Mouse (Mus musculus) retina, postnatal 1 day (tissue): ENCODE results near the gene 1600014C10Rik.

Source experiments
- DNase-seq: peaks from one replicate; pipeline ENCODE4 v3.0.0-alpha.2; 2012

The 1600014C10Rik gene

DNA sequence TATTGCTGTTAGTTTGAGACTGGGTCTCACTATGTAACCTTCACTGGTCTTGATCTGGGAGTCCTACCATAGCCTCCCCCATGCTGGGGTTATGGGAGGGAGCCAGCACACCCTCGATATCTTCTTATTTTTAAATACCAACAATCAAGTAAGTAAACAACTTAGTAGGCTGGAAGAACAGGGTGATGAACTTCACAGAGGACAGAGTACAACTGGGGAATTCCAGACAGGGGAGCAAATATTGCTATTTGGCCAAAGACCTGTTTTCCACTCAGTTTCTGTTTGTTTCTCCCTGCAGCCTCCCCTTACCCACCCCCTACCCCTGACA, 1.4 kb downstream of the 1600014C10Rik start:
- no peak for DNase-seq

DNA sequence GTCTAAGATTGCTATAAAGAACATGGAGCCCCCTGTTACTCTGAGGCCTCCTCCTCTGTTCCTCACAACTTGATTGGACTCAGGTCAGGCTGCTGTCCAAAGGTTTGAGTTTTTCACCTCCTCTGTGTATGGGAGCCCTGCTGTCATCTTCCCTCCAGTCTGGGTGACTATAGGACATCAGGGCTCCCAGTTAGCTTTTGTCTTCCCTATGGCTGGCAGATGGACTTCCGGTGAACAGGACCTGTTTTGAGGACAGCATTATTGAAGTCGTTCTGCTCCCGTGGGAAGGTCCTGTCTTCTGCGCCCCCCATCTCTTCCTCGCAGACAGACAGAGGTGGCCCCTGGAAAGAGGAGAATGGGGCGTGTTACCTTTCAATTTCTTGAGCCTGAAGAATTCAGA, 1.8 kb downstream of the 1600014C10Rik start:
- DNase-seq: no peak

DNA sequence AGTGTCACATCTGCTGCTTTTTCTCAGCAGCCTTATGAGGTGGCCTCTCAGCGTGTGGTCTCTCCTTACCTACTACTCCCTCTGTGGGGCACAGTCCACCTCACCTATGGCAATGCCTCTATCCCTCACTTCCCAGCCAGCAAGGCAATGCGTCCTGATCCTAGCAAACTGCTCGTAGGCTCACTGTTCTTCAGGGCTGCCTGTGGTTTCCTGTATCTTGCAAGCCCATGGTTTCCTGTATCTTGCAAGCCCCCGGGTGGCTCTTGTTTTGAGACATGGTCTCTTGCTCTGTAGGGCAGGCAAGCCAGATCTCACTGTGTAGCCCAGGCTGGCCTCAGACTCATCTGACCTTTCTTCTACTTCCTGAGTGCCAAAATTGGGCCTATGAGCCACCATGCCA, 3.8 kb downstream of the 1600014C10Rik start:
- no peak for DNase-seq

DNA sequence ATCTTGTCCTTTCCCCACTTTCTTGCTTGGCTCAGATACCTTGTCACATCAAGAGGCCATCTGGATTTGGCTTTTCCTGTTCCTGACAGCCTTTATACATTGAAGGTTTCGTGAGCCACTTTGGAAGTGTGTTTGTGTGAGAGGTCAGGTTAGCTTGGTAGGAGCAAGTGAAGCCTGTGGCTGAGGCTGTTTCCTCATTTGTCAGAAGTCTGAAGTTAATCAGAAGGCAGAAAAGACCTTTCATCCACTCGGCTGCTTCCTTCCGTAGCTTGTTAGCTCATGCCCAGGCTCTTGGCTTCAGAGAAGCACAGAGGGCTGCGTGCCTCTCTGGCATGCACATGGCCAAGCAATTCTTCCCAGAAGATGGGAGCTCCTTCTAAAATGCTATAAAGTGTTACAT, 4.8 kb downstream of the 1600014C10Rik start:
- no peak for DNase-seq

DNA sequence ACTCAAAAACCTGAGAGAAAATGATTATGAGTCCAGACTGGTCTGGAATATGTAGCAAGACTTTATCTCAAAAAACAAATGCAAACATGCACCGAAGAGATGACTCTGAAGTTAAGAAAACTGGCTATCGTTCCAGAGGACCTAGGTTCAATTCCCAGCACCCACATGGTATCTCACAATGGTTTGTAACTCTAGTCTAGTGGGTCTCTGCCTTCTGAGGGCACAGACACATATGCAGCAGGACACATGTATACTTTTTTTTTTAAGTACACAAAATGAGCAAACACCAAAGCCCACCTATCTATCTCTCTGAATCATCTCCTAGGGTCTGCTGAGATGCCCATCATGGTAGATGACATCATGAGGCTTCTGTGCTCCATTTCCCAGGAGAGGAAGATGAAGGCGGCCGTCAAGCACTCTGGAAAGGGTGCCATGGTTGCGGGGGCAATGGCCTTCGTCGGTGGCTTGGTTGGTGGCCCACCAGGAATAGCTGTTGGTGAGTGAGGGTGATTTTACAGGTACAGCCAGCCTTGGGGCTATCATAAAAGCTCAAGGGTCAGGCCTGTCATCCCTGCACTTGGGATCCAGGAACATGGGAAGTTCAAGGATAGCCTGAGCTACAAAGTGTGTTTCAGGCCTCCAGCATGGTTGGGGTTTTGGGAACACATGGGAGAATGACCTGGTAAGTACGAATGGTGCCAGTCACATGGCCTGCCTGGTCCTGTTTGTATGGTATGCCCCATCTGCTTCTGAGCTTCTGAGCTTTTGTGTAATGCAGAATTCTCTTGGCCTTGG, 5.5 kb downstream of the 1600014C10Rik start:
- no peak for DNase-seq

DNA sequence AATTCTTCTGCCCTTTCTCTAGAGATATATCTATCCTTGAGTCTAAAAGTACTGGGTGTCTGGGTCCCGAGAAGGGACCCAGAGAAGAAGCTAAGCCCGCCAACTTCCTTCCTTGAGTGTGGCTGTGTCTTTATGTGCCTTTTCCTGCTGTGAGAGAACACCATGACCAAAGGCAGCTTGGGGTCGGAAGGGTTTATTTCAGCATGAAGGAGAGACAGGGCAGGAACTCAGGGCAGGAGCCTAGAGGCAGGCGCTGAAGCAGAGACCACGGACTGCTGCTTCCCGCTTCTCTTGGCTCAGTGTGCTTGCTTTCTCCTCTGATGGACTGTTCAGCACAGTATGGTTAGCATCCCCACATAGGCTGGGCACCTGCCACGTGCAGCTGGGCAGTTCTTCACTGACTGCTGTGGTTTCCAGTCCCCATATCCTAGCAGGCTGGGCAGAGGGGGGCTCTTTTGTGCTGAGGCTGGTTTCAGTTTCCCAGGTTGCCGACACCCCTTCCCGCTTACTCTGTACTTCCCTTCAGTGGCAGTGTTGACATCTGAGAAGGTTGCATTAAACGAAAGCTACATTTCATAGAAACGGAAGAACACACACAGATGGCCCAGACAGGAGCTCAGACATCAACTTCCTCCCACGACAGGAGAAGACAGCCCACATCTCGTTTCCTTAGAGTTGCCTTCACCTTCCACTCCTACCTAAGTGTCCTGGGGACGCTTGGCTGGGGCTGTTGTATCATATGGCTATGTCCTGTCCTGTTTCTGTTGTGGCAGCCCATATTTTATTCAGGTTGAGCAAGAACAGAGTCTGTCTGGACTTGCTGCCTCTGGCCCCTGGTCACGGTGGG, 6.3 kb downstream of the 1600014C10Rik start:
- DNase-seq: no peak

DNA sequence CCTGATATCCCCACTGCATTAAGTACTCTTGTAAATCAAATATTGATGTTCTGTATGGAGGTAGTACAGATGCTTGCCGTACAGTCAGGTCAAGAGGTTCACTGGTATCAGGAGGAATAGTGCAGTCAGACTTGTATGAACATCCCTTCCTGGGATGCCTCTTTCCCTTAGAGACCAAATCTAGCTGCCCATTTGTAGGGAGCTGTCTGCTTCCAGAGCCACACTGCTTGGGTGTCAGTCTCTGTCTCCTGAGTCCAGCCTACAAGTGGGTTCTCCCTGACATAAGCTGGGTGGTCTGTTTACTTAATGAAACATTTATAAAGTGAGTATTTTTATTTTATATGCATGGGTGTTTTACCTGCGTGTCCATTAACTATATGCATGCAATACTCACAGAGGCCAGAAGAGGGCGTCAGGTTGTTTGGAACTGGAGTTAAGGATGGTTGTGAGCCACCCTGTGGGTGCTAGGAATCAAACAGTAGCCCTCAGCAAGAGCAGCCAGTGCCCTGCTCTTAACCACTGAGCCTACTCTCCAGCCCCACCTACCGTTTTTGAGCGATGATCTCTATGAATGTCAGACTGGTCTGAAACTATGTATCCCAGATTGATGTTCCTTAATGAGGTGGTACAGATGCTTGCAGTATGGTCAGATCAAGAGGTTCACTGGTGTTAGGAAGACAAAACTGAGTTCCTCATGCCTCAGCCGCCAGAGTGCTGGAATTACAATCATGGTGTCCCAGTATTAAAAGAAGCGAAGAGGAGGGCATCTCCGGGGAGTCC, 7.2 kb downstream of the 1600014C10Rik start:
- no peak for DNase-seq

DNA sequence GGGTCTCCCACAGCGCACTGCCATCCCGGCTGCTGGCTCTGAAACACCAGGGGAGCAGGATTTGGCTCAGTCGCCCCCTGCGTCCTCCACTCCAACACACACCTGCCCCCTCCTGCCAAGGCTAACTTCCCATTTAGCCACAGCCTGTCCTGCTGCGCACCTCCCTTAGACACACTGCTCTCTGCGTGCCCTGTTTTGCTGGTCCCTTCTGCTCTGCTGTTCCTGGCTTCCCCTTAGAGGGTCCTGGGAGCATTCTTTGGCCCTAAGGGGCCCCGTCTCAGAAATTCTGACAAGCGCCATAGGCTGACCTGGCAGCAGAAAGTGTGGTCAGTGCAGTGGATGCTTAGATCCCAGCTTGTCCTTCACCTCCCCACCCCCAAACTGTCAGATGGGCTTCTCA, 8.1 kb downstream of the 1600014C10Rik start:
- DNase-seq: no peak

DNA sequence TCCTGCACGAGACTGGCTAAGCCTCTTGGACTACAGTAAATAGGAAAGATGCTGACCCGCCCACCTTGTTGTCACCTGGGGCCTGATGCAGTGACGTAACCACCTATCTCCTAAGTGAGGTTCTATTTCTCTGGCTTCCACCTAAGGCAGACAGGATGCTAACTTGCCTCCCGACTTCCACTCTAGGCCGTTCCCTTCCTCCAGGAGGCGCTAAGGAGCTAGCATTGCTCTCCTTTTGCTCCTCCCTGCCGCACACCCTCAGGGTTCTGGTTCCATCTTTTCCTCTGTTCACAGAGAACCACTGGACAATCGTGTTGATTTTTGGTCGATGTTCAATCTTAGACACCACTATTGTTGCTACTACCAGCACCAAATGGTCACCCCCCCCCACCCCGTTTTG, 8.6 kb downstream of the 1600014C10Rik start:
- peak; percentile 52 for DNase-seq

DNA sequence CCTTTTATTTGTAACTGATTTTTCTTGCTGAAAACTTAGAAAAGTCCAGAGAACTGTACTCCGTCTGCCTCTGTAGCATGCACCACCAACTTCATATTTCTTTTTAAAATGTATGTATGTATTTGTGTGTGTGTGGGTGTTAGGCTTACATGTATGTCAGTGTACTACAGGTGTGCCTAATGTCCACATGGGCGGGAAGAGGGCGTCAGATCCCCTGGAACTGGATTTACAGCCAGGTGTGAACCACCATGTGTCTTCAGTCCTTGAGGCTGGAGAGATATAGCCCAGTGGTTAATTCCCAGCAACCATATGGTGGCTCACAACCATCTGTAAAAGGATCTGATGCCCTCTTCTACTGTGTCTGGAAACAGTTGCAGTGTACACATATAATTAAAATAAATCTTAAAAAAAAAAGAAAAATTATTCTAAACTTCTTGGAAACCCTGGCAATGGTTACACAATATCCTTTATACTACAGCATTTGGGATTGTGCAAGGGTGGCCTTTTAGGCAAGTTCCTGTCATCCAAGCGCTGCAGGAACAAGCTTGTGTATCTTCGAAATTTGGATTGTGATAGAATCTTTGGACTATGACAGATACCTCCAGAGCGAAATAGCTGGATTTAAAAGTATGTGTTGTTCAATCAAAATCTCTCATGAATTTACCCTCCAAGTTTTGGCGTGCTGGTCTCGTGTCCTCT, 17.0 kb downstream of the 1600014C10Rik start:
- no peak for DNase-seq

DNA sequence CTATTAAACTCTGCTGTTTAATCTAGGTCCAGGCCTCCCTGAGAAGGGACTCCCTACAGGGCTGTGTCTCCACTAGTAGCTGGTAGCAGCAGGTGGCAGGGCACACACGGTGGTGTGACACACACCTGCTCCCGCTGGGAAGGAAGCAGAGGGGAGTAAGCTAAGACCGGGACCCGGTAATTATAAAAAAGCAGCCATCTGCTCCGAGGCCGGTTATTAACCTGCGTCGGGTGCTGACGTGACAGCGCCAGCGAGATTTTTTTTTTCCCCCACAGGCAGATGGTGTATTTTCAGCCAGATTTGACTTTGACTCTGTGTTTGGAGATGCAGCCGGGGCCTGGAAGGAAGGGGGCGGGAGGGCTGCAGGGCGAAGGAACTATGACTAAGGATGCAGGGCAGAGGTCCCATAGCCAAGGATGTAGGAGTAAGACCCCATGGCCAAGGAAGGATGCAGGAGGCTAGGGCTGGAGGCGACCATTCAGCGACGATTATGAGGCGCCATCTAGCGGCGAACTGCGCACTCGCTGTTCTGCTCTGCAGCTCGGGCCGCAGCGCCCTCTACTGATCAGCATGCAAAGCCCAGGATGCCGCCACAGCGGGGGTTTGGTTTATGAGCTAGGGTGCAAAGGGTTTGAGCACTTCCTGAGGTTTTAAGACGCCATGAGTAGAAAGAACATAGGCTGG, 17.7 kb downstream of the 1600014C10Rik start:
- DNase-seq: peak; percentile 91

DNA sequence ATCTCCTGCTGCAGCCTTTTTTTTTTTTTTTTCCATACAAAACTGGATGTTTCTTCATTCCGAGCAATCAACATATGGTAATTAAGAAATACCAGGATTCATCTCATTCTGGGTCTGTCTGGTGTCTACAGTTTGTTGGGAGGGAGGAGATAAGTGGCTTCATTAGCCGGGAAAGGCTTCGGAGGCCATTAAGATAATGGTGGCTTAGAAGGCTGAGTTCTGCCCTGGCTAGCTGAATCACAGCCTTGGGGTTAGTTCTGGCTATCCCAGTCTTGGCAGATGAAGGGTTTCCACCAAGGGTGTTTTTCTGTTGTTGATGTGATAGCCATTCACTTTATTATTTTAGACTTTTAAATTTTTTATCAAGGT, 18.3 kb downstream of the 1600014C10Rik start:
- no peak for DNase-seq

DNA sequence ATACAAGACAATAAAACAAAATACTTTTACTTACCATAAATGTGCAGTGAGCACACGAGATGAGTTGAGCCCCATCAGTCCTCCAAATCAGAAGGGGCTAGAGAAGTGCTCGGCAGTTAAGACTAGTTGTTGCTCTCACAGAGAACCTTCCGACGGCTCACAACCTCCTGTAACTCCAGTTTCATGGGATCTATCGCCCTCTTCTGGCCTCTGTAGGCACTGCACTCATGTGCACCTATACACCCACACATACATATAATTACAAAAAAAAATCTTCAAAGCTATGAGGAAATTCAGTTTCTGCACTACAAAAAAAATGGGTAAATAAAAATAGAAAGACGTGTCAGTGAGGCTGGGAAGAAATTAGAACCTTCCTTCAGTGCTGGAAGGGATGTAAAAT, 21.3 kb downstream of the 1600014C10Rik start:
- no peak for DNase-seq

DNA sequence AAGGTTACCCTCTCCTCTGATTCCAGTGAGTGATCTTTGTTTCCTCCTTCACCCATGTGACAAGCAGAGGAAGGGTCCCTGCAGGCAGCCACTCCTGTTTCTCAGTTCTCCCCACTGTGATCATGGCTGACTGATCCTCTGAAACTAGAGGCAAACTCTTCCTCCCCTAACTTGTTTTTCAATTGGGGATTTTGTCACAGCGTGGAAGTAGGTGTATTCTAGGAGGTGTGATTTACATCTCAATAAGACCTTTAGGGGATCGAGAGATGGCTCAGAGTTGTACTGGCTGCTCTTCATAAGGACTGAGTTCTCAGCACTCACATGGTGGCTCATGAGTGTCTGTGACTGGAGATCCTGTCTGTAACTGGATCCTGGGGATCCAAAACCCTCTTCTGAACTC, 22.8 kb downstream of the 1600014C10Rik start:
- DNase-seq: no peak

DNA sequence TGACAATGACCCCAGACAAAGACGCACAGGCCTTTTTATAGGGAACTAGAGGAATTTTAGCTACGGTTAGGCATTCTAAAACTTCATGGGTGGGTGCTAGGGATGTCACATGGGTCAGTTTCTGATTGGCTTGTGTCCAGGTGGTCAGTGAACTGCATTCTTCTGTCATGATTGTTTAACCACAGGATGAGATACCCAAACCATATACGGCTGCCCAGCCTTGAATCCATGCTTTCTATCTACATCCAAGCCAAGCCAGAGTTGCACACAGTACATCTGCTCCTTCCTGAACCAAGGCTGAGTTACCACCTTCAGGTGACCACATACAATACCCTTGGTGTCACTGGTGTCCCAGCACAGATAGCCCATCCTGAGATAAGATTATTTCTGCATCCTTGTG, 23.5 kb downstream of the 1600014C10Rik start:
- no peak for DNase-seq

DNA sequence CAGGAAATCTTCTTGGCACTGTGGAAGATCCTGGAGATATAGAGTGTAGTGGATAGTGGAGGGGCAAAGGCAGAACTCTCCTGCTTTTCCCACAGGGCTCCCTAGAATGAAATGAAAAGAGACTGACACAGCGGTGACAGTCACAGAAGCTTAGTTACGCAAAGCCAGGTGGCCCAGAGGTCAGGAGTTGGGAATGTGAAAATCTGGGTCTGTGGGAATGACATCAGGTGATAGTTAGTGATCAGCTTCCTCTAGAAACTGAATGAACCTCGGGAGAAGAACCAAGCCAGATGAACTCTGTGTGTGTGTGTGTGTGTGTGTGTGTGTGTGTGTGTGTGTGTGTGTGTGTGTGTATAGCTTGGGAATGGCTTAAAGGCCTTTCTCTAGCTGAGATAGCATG, 26.0 kb downstream of the 1600014C10Rik start:
- no peak for DNase-seq

DNA sequence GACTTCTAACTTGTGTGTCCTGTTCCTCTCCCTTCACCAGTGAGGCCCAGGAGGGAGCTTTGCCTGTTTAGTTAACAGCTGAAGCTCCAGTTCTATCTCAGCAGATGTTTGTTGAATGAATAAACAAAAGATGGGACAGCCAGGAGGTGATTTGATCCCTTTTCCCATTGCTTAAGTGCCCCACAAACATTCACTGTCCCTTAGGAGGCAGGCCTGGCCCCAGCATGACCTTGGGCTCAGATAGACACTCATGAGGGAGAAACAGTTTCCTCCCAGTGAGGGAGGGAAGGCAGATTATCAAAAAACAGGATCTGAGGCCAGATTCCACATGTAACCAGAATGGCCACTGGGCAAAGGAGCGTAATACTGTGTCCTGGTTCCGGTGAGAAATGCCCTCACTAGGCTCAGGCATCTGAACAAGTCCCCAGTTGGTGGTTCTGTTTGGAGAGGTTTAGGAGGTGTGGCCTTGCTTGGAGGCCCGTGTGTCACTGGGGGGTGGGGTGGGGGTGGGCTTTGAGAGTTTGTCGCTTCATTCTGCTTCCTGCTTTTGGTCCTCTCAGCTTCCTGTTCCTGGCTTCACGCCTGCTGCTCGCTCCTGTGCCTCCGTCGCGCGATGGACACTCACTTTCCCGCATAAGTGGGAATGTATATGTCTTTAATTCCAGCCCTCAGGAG, 26.6 kb downstream of the 1600014C10Rik start:
- DNase-seq: no peak

DNA sequence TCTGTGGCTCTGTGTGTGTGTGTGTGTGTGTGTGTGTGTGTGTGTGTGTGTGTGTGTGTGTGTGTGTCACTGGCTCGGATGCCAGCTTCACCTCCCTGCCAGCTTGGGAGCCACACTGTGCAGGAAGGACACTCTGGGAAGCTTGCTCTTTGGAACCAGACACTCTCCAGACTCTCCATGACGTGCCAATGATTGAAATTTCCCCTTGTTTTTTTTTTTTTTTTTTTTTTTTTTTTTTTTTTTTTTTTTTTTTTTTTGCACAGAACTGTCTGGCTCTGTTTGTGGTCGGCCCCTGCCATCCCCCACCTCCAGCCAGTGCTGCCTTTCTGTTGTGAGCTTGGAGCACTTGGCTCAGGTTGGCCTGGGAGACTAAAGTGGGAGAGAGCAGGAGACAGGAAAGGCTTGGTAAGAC, 29.6 kb downstream of the 1600014C10Rik start:
- DNase-seq: no peak

DNA sequence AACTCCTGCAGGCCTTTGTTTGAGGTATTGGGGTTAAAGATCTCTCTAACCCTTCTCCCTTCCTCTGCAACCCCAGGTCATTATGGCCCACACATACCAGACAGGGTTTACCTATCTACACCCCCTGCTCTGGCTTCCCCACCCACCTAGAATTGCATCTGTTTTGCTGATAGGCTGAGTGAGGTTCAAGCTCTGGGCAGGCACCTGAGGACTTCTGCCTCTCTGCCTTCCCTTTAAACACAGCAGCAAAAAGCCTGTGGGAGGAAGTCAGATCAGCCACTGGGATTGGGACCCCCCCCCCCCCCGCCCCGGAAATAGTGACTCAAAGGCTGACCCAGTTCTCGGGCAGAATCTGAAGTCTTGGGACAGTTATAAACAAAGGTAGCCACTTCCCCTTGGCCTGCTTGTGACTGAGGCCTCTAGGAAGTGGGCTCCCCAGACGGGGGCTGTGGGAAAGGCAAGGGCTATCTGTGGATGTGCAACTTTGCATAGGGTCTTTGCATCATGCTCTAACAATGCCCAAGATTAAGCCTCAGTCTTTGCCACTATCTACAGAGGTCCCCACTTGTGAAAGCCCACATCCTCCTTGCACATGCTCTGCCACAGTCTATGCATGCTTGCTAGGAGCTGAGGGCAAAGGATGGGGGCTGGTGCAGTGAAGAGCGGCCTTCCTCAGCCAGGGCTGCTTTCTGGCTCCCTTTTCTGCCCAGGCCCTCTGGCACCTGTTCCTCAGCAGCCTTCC, 31.6 kb downstream of the 1600014C10Rik start:
- DNase-seq: no peak

DNA sequence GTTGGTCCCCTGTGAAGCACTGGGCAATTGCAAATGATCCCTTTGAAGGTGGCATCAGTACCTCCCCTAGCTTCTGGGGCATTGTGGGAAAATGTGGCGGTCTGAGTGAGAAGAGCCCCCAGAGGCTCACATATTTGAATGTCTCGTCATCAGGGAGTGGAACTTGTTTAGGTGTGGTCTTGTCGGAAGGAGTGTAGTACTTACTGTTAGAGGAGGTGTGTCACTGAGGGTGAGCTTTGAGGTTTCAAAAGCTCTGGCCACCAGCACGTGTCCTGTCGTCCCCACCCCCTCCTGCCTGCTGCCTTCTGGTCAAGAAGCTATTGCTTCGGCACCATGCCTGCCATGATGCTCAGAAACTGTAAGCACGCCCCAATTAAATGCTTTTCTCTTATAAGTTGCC, 32.3 kb downstream of the 1600014C10Rik start:
- DNase-seq: no peak

DNA sequence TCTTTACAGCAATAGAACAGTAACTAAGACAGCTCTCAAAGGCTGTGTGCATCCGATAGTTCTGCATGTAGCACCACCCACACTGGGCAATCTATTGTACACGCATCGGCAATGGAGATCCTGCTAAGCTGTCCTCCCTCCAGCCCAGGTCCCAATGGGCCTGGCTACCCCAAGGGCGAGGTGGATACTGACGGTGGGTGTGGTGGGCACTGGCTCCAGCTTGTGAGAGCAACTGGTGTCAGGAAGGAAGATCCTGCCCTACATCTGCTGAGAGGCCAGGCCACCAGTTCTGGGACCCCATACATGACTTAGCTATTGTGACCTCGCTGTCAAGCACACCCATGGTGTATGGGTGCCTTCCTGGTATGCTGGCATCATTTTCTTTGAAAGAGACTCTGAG, 32.7 kb downstream of the 1600014C10Rik start:
- DNase-seq: no peak
